Mouse (Mus musculus) midbrain, embryonic 15.5 days (tissue): ENCODE data around the gene Baiap2. TPM values are rescaled to one million over a fixed set of nuclear protein-coding genes. Genes with fewer than 3 reads are reported as not detected.

Source experiments
- ATAC-seq: fragments of 200-750 bp; cut with Nextera tagmentation; replicated peaks from 2 replicates; pipeline ENCODE4 v1.8.0; 2017; ENCODE audit warnings: moderate TSS enrichment
- H3K27ac ChIP-seq: fragments of 300-500 bp; sonication (generic); 2 replicates; pipeline ENCODE4 v1.5.1; 2015; ENCODE audit warnings: mild to moderate bottlenecking, inconsistent platforms
- H3K27me3 ChIP-seq: fragments of 300-500 bp; sonication (generic); replicated peaks from 2 replicates; pipeline ENCODE4 v1.6.1; 2015; ENCODE audit warnings: inconsistent platforms
- H3K36me3 ChIP-seq: fragments of 300-500 bp; sonication (generic); replicated peaks from 2 replicates; pipeline ENCODE4 v1.6.1; 2015; ENCODE audit warnings: inconsistent platforms
- H3K4me1 ChIP-seq: fragments of 300-500 bp; sonication (generic); 2 replicates; pipeline ENCODE4 v1.6.1; 2015; ENCODE audit warnings: inconsistent platforms
- H3K4me2 ChIP-seq: fragments of 300-500 bp; sonication (generic); 2 replicates; pipeline ENCODE4 v1.6.1; 2015; ENCODE audit warnings: inconsistent platforms, mild to moderate bottlenecking, moderate library complexity
- H3K4me3 ChIP-seq: fragments of 300-500 bp; sonication (generic); 2 replicates; pipeline ENCODE4 v1.5.1; 2015; ENCODE audit warnings: mild to moderate bottlenecking, inconsistent platforms
- H3K9ac ChIP-seq: fragments of 300-500 bp; sonication (generic); 2 replicates; pipeline ENCODE4 v1.6.1; 2015; ENCODE audit warnings: mild to moderate bottlenecking, inconsistent platforms
- H3K9me3 ChIP-seq: fragments of 300-500 bp; sonication (generic); 2 replicates; pipeline ENCODE4 v1.6.1; 2016; ENCODE audit warnings: inconsistent platforms
- WGBS: fragments of 180-500 bp; shearing (Covaris S2); methylation state at CpG from one replicate; pipeline ENCODE4 v1.1.7; 2015; ENCODE audit warnings: mixed read lengths; 5-methylcytosine and 5-hydroxymethylcytosine counted together
- polyA plus RNA-seq: library from polyadenylated mRNA; unstranded; fragments of >200 nt; fragmentation: Nextera tagmentation; extraction: Ambion mirVana; gene quantifications from 2 replicates; pipeline ENCODE4 v1.2.1, GENCODE M21; 2015

The Baiap2 gene
- polyA plus RNA-seq, 1 experiment from 2014 or later, result 15.5 TPM

DNA sequence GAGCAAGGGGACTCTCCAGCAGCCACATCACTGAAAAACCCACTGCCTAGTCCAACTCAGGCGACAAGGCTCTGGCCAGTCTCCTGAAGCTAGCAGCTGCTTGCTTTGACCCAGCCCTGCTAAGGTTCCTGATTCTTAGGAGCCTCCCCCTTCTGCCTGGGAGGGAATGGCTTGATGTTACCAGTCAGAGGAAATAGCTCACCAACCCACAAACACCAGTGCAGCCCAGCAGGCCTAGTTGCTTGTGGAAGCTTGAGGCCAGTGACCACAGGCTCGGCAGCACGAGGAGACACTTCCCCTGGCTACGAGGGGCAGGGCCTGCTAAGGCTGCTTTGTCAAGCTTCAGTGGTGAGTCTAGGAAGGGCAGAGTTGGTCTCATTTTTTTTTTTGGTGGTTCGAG is 17.4 kb upstream of the Baiap2 start:
- no peaks in the 10 kb centered on the region for H3K36me3 ChIP-seq
- WGBS, result 77% methylated on average over 5 of the region's 5 CpGs
- H3K4me3 ChIP-seq, result no peak overlapping the region
- H3K4me2 ChIP-seq, result no peak overlapping the region
- no peaks in the 10 kb centered on the region for H3K9me3 ChIP-seq
- H3K4me1 ChIP-seq, result no peaks in the 10 kb centered on the region
- H3K27ac ChIP-seq, result no peak overlapping the region
- H3K9ac ChIP-seq, result no peak overlapping the region
- no peaks in the 10 kb centered on the region for H3K27me3 ChIP-seq
- ATAC-seq, result no peak

DNA sequence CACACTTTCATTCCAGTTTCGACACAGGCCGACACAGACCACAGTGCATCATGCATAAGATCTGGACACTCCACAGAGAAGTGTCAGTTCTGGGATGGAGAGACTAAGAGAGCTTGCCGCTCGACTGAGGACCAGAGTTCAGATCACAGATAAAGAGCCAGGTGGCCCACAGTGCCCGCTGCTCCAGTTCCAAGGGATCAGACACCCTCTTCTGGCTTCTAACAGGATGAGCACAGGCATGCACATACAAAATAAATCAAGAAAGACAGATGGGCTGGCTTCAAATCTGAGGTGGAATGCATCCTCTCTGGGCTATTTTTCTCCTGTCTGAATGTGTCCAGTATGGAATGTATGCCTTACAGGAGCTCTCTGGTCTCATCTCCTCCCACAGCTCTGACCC is 15.8 kb upstream of the Baiap2 start:
- Histone ChIP-seq H3K36me3 (no peaks in the 10 kb centered on the region), H3K4me3 (no peak overlapping the region), H3K4me2 (no peak overlapping the region), H3K27me3 (no peaks in the 10 kb centered on the region), H3K9me3 (no peaks in the 10 kb centered on the region), H3K27ac (no peak overlapping the region), H3K9ac (no peak overlapping the region), H3K4me1 (no peaks in the 10 kb centered on the region)
- WGBS, result 79% methylated on average over 5 of the region's 5 CpGs
- ATAC-seq, result no peak

DNA sequence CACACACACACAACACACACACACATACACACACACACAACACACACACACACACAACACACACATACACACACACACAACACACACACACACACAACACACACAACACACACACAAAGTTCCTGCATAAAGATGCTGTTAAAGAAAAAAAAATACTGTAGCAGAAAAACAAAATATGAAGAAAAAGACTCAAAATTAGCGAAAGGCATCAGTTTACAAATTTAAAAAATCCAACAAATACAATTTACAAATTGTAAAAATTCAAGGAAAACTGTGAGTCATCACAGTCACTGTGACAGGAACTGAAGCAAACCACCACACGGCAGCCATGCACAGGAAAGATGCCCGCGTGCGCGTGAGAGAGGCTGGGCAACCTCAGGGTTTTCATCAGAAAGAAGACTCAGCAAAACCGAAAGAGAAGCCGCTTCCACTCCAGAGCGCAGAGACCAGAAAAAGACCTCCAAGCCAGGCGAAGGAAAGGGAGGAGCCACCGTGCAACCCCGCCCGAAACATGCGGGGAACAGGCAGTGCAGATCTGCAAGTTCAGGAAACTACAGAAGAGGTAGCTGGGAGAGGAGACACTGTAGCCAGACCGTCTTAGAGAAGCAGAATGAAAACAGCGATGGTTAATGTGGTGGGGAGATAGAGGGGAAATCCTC is 14.4 kb upstream of the Baiap2 start:
- ATAC-seq, result no peak
- no peak overlapping the region for H3K9ac ChIP-seq

DNA sequence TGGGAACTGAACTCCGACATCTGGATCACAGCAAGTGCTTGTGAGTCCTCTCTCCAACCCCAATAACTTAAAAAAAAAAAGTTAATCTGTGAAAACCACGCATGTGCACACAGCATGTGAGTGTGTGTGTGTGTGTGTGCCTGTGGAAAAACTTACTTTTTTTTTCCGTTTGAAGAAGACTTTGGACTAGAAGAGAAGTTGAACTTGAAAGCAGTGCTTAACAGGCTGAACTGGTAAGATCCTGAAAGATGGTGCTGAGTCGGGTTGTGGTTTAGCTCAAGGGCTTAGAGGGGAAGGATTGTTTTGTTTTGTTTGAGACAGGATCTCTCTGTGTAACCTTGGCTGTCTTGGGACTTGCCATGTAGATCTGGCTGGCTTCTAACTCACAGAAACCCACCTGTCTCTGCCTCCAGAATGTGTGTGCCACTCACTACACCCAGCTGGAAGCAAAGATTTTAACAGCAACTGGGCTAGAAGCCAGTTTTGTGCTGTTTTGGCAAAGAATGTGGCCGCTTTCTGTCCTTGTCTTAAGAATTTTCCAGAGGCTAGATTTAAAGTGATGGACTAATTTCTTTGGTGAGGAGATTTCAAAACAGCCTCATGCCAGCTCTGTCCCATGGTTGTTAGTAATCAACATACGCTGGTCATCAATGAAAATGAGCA is 12.8 kb upstream of the Baiap2 start:
- Histone ChIP-seq H3K9ac (no peak overlapping the region), H3K36me3 (no peaks in the 10 kb centered on the region), H3K27ac (no peak overlapping the region), H3K4me2 (no peak overlapping the region), H3K4me3 (no peak overlapping the region), H3K27me3 (no peaks in the 10 kb centered on the region), H3K4me1 (no peaks in the 10 kb centered on the region), H3K9me3 (no peaks in the 10 kb centered on the region)
- ATAC-seq, result no peak
- 84% methylated on average over 6 of the region's 6 CpGs for WGBS

More for the DNA sequence above, 14.4 kb upstream of the Baiap2 start:
- H3K4me2 ChIP-seq, result no peak overlapping the region
- no peak overlapping the region for H3K27ac ChIP-seq
- 76% methylated on average over 16 of the region's 16 CpGs for WGBS
- no peak overlapping the region for H3K4me3 ChIP-seq
- no peaks in the 10 kb centered on the region for H3K36me3 ChIP-seq
- no peaks in the 10 kb centered on the region for H3K4me1 ChIP-seq
- no peaks in the 10 kb centered on the region for H3K27me3 ChIP-seq
- no peaks in the 10 kb centered on the region for H3K9me3 ChIP-seq

DNA sequence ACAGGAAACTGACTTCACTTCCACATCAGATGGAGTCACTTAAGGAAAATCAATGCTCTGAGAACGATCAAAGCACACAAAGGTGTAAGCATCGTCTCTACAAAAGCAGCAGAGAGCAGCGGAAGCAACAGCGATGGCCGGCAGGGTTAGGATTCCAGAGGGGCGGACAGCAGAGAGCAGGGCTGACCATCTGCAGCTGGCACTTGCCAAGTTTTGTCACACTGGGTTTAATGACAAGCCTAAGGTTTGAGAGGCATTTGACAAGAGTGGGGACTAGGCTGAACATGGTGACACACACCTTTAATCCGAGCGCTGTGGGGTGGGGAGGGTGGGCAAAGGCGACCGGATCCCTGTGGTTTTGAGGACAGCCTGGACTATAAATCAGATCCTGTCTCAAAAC is 10.8 kb upstream of the Baiap2 start:
- 72% methylated on average over 10 of the region's 10 CpGs for WGBS
- no peaks in the 10 kb centered on the region for H3K27me3 ChIP-seq
- peaks cover 2% of the 10 kb centered on the region; the same call in 1 of the 2 replicates for H3K4me1 ChIP-seq
- H3K27ac ChIP-seq, result no peak overlapping the region
- no peak overlapping the region for H3K4me3 ChIP-seq
- H3K4me2 ChIP-seq, result no peak overlapping the region
- no peak for ATAC-seq
- H3K9ac ChIP-seq, result no peak overlapping the region
- no peaks in the 10 kb centered on the region for H3K9me3 ChIP-seq
- H3K36me3 ChIP-seq, result no peaks in the 10 kb centered on the region

DNA sequence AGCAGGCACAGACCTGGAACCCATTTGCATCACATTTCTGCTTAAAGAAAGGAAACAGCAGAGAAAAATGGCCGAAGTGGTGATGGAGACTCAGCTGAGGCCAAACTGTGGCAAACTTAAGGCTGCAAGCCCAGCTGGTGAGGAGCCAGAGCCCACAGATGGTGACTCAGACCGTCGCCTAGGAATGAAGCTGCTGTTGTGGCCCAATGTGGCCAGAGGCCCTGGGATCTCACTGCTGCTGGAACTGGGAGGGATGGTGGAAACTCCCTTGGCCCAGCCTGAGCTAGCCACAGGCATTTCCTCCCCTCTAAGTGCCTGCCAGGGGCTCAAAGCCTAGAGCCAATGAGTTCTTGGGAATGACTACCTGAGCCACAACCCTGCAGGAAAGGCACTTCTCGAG is 9.4 kb upstream of the Baiap2 start:
- Histone ChIP-seq H3K9me3 (no peaks in the 10 kb centered on the region), H3K4me2 (no peak overlapping the region), H3K27ac (no peak overlapping the region), H3K36me3 (no peaks in the 10 kb centered on the region), H3K4me3 (no peak overlapping the region), H3K27me3 (no peaks in the 10 kb centered on the region), H3K4me1 (peaks cover 9% of the 10 kb centered on the region; the same call in 1 of the 2 replicates), H3K9ac (no peak overlapping the region)
- no peak for ATAC-seq
- WGBS, result 71% methylated on average over 4 of the region's 4 CpGs

DNA sequence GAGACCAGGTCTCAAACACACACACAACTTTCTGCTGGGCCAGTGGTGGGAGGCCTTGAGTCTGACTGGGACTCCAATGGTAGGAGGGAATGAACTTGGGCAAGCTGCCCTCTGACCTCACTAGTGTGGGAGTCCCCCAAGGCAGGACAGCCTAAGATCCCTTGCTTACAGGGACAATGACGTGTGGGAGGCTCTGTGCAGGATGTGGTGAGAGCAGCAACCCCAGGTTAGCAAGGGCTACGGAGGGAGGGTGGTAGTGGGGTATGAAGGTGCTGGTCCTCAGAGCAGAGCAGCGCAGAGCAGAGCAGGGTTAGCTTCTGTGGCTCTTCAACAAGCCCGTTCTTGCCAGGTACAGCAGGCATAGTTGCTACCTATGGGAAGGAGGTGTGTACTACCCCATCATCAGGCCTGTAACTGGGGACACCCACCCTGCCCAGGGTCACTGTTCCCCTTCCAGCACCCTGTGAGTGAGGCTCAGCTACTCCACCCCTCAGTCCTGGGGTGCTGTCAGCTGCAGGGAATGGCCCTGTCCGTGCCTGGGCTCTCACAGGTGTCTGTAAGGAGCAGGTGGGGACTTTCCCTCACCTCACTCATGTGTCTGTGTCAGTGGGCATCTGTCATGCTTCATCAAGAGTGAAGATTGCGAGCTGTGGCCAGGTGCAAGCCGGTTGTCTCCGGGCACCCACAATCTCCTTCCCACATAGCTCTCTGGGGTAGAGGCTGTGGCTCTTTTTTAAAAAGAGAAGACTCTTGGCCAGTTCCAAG is 8.6 kb upstream of the Baiap2 start:
- 87% methylated on average over 8 of the region's 8 CpGs for WGBS
- no peak overlapping the region for H3K9ac ChIP-seq

DNA sequence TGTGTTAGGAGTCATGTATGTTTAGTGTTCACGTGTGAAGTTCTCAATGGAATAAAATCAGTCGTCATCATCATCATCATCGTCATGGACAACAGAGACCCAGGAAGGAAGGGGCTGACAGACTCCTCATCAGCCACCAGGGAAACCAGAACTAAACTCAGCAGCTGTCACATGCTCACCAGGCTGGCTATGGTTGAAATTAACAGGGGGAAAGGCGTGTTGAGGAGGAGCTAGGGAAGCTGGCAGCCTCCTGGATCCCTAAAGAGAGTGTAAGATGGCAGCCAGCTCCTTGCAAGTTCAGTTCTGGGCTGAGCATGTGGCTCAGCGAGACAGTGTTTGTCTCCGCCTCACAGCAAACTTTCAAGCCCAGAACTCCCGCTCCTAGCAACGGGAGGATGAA is 7.8 kb upstream of the Baiap2 start:
- H3K9me3 ChIP-seq, result no peaks in the 10 kb centered on the region
- no peak for ATAC-seq
- WGBS, result 77% methylated on average over 8 of the region's 8 CpGs
- peaks cover 9% of the 10 kb centered on the region; the same call in 1 of the 2 replicates for H3K4me1 ChIP-seq
- no peak overlapping the region for H3K9ac ChIP-seq
- no peak overlapping the region for H3K4me3 ChIP-seq
- H3K4me2 ChIP-seq, result no peak overlapping the region
- no peaks in the 10 kb centered on the region for H3K36me3 ChIP-seq
- H3K27ac ChIP-seq, result no peak overlapping the region
- H3K27me3 ChIP-seq, result no peaks in the 10 kb centered on the region

More for the DNA sequence above, 8.6 kb upstream of the Baiap2 start:
- Histone ChIP-seq H3K4me2 (no peak overlapping the region), H3K4me1 (peaks cover 9% of the 10 kb centered on the region; the same call in 1 of the 2 replicates), H3K9me3 (no peaks in the 10 kb centered on the region), H3K4me3 (no peak overlapping the region), H3K27me3 (no peaks in the 10 kb centered on the region), H3K36me3 (no peaks in the 10 kb centered on the region), H3K27ac (no peak overlapping the region)
- no peak for ATAC-seq

DNA sequence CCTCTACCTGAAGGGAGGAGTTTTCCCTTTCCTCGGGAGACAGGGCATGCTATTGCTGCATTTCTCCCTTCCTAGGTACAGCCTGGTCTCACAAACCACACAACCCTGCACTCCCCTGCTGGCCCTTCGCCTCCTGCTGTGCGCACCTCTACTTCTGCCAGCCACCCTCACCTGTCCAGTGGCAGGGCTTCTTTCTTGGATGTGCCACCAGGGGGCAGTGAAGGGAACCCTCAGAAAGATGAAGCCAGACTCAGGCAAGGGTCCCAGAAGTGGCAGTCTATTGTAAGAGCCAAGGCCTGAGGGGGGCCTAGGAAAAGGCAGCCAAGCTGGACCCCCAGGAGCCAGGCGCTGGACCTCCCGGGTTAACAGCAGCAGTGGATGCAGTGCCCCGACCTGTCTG is 7.1 kb upstream of the Baiap2 start:
- Histone ChIP-seq H3K27me3 (peaks cover 2% of the 10 kb centered on the region; the same call in 1 of the 2 replicates), H3K9me3 (no peaks in the 10 kb centered on the region), H3K36me3 (no peaks in the 10 kb centered on the region), H3K4me1 (peaks cover 9% of the 10 kb centered on the region; the same call in 1 of the 2 replicates), H3K27ac (no peak overlapping the region), H3K9ac (no peak overlapping the region), H3K4me3 (no peak overlapping the region), H3K4me2 (no peak overlapping the region)
- no peak for ATAC-seq
- 30% methylated on average over 6 of the region's 6 CpGs for WGBS

DNA sequence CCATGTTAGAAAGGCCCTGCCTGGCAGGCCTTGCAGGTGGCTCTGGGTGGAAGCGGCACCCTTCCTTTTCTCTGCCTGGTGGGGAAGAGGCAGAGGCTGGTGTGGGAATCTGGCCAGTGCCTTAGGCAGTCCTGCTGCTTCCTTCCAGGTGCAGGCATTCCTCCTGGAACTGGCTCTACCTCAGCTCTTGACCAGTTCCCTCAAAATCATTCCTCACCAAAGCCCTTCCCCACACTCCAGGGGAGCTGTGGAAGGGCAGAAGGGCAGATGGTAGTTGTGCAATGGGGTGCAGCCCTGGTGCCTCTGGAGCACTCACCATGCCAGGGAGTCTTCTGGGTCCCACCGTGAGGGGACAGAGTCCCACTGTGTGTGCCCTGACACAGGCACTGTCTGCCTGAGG is 6.1 kb upstream of the Baiap2 start:
- Histone ChIP-seq H3K4me3 (no peak overlapping the region), H3K36me3 (no peaks in the 10 kb centered on the region), H3K27ac (no peak overlapping the region), H3K9me3 (no peaks in the 10 kb centered on the region), H3K4me2 (no peak overlapping the region), H3K27me3 (peaks cover 12% of the 10 kb centered on the region), H3K4me1 (peaks cover 12% of the 10 kb centered on the region), H3K9ac (no peak overlapping the region)
- WGBS, result 79% methylated on average over 2 of the region's 2 CpGs
- ATAC-seq, result no peak

DNA sequence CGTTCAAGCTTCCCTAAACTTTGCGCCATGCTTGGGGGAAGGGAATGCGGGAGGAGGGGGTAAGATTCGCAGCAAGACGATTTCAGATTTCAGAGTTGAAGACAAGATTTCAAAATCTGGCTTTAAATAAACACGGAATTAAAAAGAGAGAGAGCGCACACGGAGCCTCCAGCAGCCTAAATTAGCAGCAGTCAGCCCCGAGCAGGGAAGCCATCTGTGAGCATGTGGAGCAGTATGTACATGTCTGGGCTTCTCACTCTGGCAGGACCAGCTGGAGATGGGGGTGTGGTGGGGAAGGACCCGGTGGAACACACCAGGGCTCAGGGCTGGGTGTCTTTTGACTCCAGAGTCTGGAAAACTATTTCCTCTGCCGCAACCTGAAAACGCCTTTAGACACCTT is 5.3 kb upstream of the Baiap2 start:
- peaks cover 20% of the 10 kb centered on the region for H3K4me1 ChIP-seq
- no peak for ATAC-seq
- no peaks in the 10 kb centered on the region for H3K9me3 ChIP-seq
- peaks cover 13% of the 10 kb centered on the region for H3K27me3 ChIP-seq
- H3K4me2 ChIP-seq, result no peak overlapping the region
- no peaks in the 10 kb centered on the region for H3K36me3 ChIP-seq
- no peak overlapping the region for H3K4me3 ChIP-seq
- no peak overlapping the region for H3K9ac ChIP-seq
- H3K27ac ChIP-seq, result no peak overlapping the region
- 70% methylated on average over 12 of the region's 12 CpGs for WGBS

DNA sequence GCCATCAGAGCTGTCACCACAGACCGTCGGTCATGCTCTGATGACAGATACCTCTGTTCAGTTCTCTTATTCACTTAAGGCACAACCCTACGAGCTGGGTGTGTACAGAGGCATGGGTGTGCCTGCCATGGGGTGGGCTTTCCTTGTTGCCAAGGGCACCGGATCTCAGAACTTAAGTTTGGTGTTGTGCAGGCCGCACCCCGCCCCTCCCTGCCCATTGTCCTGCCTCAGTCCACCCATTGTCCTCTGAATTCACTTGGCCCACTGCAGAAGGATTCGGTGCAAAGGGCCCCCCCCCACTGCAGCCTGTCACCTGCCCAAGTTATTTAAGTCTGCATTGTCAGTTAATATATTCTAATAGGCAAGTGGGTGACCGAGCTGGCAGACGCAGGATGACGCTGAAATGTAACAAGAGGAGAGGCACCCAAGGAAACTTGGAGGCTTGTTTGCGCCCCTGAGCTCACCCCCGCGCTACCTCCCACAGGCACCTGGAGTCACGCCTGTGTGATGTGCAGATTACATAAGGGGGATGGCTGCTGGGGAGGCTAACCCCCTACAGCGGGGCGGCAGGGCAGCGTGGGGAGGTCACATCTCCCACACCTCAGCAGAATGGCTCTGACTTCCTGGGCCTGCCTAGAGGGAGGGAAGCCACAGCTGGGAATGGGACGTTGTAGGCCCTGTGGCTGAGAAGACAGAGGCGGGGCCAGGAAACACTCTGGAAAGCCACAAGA is 4.6 kb upstream of the Baiap2 start:
- no peak for ATAC-seq
- no peak overlapping the region for H3K4me2 ChIP-seq
- H3K4me1 ChIP-seq, result peaks cover 21% of the 10 kb centered on the region
- no peaks in the 10 kb centered on the region for H3K9me3 ChIP-seq
- no peak overlapping the region for H3K9ac ChIP-seq
- H3K27me3 ChIP-seq, result peaks cover 13% of the 10 kb centered on the region
- no peak overlapping the region for H3K4me3 ChIP-seq
- no peaks in the 10 kb centered on the region for H3K36me3 ChIP-seq
- H3K27ac ChIP-seq, result no peak overlapping the region
- WGBS, result 59% methylated on average over 19 of the region's 19 CpGs
